Mouse (Mus musculus) MEL (cell line): ENCODE data around the gene Brox.

Experiments used
- CTCF ChIP-seq, 3 experiments: IDR thresholded peaks in 2 of 3; conservative IDR thresholded peaks in 1 of 3; 2 replicates each; pipeline ENCODE4 v1.5.1; 2011 to 2012; ENCODE audit warnings: low read length in 3 of 3, low read depth in 2 of 3, mild to moderate bottlenecking in 2 of 3, improper control_type of control experiment in 1 of 3, inconsistent platforms in 1 of 3, mixed read lengths in 1 of 3, moderate library complexity in 1 of 3; ENCODE audit not compliant: control insufficient read depth in 1 of 3, insufficient read depth in 1 of 3, poor library complexity in 1 of 3, severe bottlenecking in 1 of 3
- E2F4 ChIP-seq: IDR thresholded peaks from 2 replicates; pipeline ENCODE4 v1.6.1; 2011; ENCODE audit warnings: low read depth, low read length, improper control_type of control experiment, borderline replicate concordance
- ELF1 ChIP-seq: IDR thresholded peaks from 2 replicates; pipeline ENCODE4 v1.6.1; 2014; ENCODE audit warnings: low read depth, mild to moderate bottlenecking, inconsistent platforms, low read length, improper control_type of control experiment, moderate library complexity
- SMC3 ChIP-seq: IDR thresholded peaks from 2 replicates; pipeline ENCODE4 v1.6.1; 2011; ENCODE audit warnings: low read depth, low read length, improper control_type of control experiment
- TCF12 ChIP-seq: IDR thresholded peaks from 2 replicates; pipeline ENCODE4 v1.6.1; 2014; ENCODE audit warnings: low read depth, mild to moderate bottlenecking, inconsistent platforms, low read length, improper control_type of control experiment, moderate library complexity

GRCm38 (mm10) chr1:183264145-183265008 is 32.7 kb downstream of the Brox start:
- TF ChIP-seq ELF1, result no peak
- no peak for TF ChIP-seq SMC3
- no peak for TF ChIP-seq E2F4
- TF ChIP-seq TCF12, result 0 out of 2 replicates have a peak, but pooled peaks have one; percentile 42
- no peak for TF ChIP-seq CTCF (IDR thresholded peaks at IDR 0.05 in 2 of 3, conservative IDR thresholded peaks at IDR 0.05 in 1 of 3; ENCODE audit: control insufficient read depth in 1 of 3, insufficient read depth in 1 of 3, low read depth in 2 of 3, low read length in 3 of 3, poor library complexity in 1 of 3, severe bottlenecking in 1 of 3)
